Mouse (Mus musculus): ENCODE measurements at regions not wholly inside any gene's neighbourhood (a gene's known extent, or its start where the extent isn't known, plus 50 kb on each side); places are given as distances from the start of the nearest gene placed in this dataset.
A peak's percentile ranks its signal among the peaks of the same experiment; 100 is the strongest.

- H3K4me1 ChIP-seq (ENCODE audit: control insufficient read depth in 2 of 2, insufficient read depth in 2 of 2, low read length in 2 of 2, poor library complexity in 1 of 2), result no peaks in the 10 kb centered on the region
- H3K36me3 ChIP-seq (ENCODE audit: control insufficient read depth, insufficient read depth, low read length, poor library complexity, severe bottlenecking), result no peaks in the 10 kb centered on the region
- no peak overlapping the region for H3K9ac ChIP-seq (ENCODE audit: insufficient read depth, low read depth, low read length, poor library complexity, severe bottlenecking)
- in situ Hi-C loops (cut with MboI; ENCODE audit: low sequenced_read_pairs in 2 of 2, unreplicated experiment in 2 of 2), result no loop called here
- H3K27ac ChIP-seq (ENCODE audit: insufficient read depth, low read depth, low read length, poor library complexity, severe bottlenecking), result no peak overlapping the region
- H3K4me3 ChIP-seq (ENCODE audit: insufficient read depth in 1 of 2, low read depth in 1 of 2, low read length in 2 of 2, poor library complexity in 1 of 2, severe bottlenecking in 1 of 2), result no peak overlapping the region
- TF ChIP-seq HCFC1 (IDR thresholded peaks at IDR 0.05; ENCODE audit: borderline replicate concordance, insufficient read depth, low read length) (no peak), ZC3H11A (IDR thresholded peaks at IDR 0.05; ENCODE audit: borderline replicate concordance, low read depth, low read length) (no peak)
- no peaks in the 10 kb centered on the region for H3K9me3 ChIP-seq (ENCODE audit: control insufficient read depth, insufficient read depth, low read depth, low read length)
- no peak for DNase-seq (ENCODE audit: low read depth, low spot score)
These were observed 52.4 kb downstream of the Gm13691 start for GRCm38 (mm10) chr2:84042793-84043192.

- in situ Hi-C loops (cut with MboI; ENCODE audit: low sequenced_read_pairs in 2 of 2, unreplicated experiment in 2 of 2), result no loop called here
- Histone ChIP-seq H3K9me3 (ENCODE audit: control insufficient read depth, insufficient read depth, low read depth, low read length) (no peaks in the 10 kb centered on the region), H3K36me3 (ENCODE audit: control insufficient read depth, insufficient read depth, low read length, poor library complexity, severe bottlenecking) (no peaks in the 10 kb centered on the region), H3K9ac (ENCODE audit: insufficient read depth, low read depth, low read length, poor library complexity, severe bottlenecking) (no peak overlapping the region), H3K4me3 (ENCODE audit: insufficient read depth in 1 of 2, low read depth in 1 of 2, low read length in 2 of 2, poor library complexity in 1 of 2, severe bottlenecking in 1 of 2) (no peak overlapping the region), H3K27ac (ENCODE audit: insufficient read depth, low read depth, low read length, poor library complexity, severe bottlenecking) (no peak overlapping the region), H3K4me1 (ENCODE audit: control insufficient read depth in 2 of 2, insufficient read depth in 2 of 2, low read length in 2 of 2, poor library complexity in 1 of 2) (no peaks in the 10 kb centered on the region)
- TF ChIP-seq ZNF384 (IDR thresholded peaks at IDR 0.05; ENCODE audit: low read depth, low read length), result no peak
- TF ChIP-seq ZC3H11A (IDR thresholded peaks at IDR 0.05; ENCODE audit: borderline replicate concordance, low read depth, low read length), result no peak
- TF ChIP-seq CHD2 (IDR thresholded peaks at IDR 0.05; ENCODE audit: low read depth, low read length), result no peak
- no peak for TF ChIP-seq MAFK (IDR thresholded peaks at IDR 0.05; ENCODE audit: insufficient read depth, low read depth, low read length)
- no peak for TF ChIP-seq HCFC1 (IDR thresholded peaks at IDR 0.05; ENCODE audit: borderline replicate concordance, insufficient read depth, low read length)
- DNase-seq (ENCODE audit: low read depth, low spot score), result no peak
These were observed 58.2 kb downstream of the Gm13691 start for GRCm38 (mm10) chr2:84048398-84049140.

- Histone ChIP-seq H3K9ac (ENCODE audit: insufficient read depth, low read depth, low read length, poor library complexity, severe bottlenecking) (no peak overlapping the region), H3K4me3 (ENCODE audit: insufficient read depth in 1 of 2, low read depth in 1 of 2, low read length in 2 of 2, poor library complexity in 1 of 2, severe bottlenecking in 1 of 2) (no peak overlapping the region), H3K36me3 (ENCODE audit: control insufficient read depth, insufficient read depth, low read length, poor library complexity, severe bottlenecking) (no peaks in the 10 kb centered on the region), H3K9me3 (ENCODE audit: control insufficient read depth, insufficient read depth, low read depth, low read length) (no peaks in the 10 kb centered on the region), H3K4me1 (ENCODE audit: control insufficient read depth in 2 of 2, insufficient read depth in 2 of 2, low read length in 2 of 2, poor library complexity in 1 of 2) (no peaks in the 10 kb centered on the region), H3K27ac (ENCODE audit: insufficient read depth, low read depth, low read length, poor library complexity, severe bottlenecking) (no peak overlapping the region)
- in situ Hi-C loops (cut with MboI; ENCODE audit: low sequenced_read_pairs in 2 of 2, unreplicated experiment in 2 of 2), result no loop called here
- DNase-seq (ENCODE audit: low read depth, low spot score), result no peak
- TF ChIP-seq ZNF384 (IDR thresholded peaks at IDR 0.05; ENCODE audit: low read depth, low read length), result no peak
- no peak for TF ChIP-seq HCFC1 (IDR thresholded peaks at IDR 0.05; ENCODE audit: borderline replicate concordance, insufficient read depth, low read length)
- TF ChIP-seq CHD2 (IDR thresholded peaks at IDR 0.05; ENCODE audit: low read depth, low read length), result no peak
- no peak for TF ChIP-seq MAFK (IDR thresholded peaks at IDR 0.05; ENCODE audit: insufficient read depth, low read depth, low read length)
- no peak for TF ChIP-seq ZC3H11A (IDR thresholded peaks at IDR 0.05; ENCODE audit: borderline replicate concordance, low read depth, low read length)
These were observed 61.6 kb downstream of the Gm13691 start for GRCm38 (mm10) chr2:84051883-84052331.

GRCm38 (mm10) chr2:84059246-84059645 lies 68.9 kb downstream of the Gm13691 start:
- Histone ChIP-seq H3K27ac (ENCODE audit: insufficient read depth, low read depth, low read length, poor library complexity, severe bottlenecking) (no peak overlapping the region), H3K9ac (ENCODE audit: insufficient read depth, low read depth, low read length, poor library complexity, severe bottlenecking) (no peak overlapping the region), H3K36me3 (ENCODE audit: control insufficient read depth, insufficient read depth, low read length, poor library complexity, severe bottlenecking) (no peaks in the 10 kb centered on the region), H3K4me3 (ENCODE audit: insufficient read depth in 1 of 2, low read depth in 1 of 2, low read length in 2 of 2, poor library complexity in 1 of 2, severe bottlenecking in 1 of 2) (no peak overlapping the region), H3K9me3 (ENCODE audit: control insufficient read depth, insufficient read depth, low read depth, low read length) (no peaks in the 10 kb centered on the region), H3K4me1 (ENCODE audit: control insufficient read depth in 2 of 2, insufficient read depth in 2 of 2, low read length in 2 of 2, poor library complexity in 1 of 2) (no peaks in the 10 kb centered on the region)
- in situ Hi-C loops (cut with MboI; ENCODE audit: low sequenced_read_pairs in 2 of 2, unreplicated experiment in 2 of 2), result no loop called here
- DNase-seq (ENCODE audit: low read depth, low spot score), result no peak
- TF ChIP-seq MAFK (IDR thresholded peaks at IDR 0.05; ENCODE audit: insufficient read depth, low read depth, low read length) (0 out of 2 replicates have a peak, but pooled peaks have one; percentile 20), HCFC1 (IDR thresholded peaks at IDR 0.05; ENCODE audit: borderline replicate concordance, insufficient read depth, low read length) (no peak)

GRCm38 (mm10) chr2:84061221-84061620 lies 70.9 kb downstream of the Gm13691 start:
- TF ChIP-seq ZC3H11A (IDR thresholded peaks at IDR 0.05; ENCODE audit: borderline replicate concordance, low read depth, low read length) (no peak), ZNF384 (IDR thresholded peaks at IDR 0.05; ENCODE audit: low read depth, low read length) (no peak), CHD2 (IDR thresholded peaks at IDR 0.05; ENCODE audit: low read depth, low read length) (no peak), MAFK (IDR thresholded peaks at IDR 0.05; ENCODE audit: insufficient read depth, low read depth, low read length) (no peak), HCFC1 (IDR thresholded peaks at IDR 0.05; ENCODE audit: borderline replicate concordance, insufficient read depth, low read length) (no peak)
- H3K9ac ChIP-seq (ENCODE audit: insufficient read depth, low read depth, low read length, poor library complexity, severe bottlenecking), result no peak overlapping the region
- H3K27ac ChIP-seq (ENCODE audit: insufficient read depth, low read depth, low read length, poor library complexity, severe bottlenecking), result no peak overlapping the region
- DNase-seq (ENCODE audit: low read depth, low spot score), result no peak
- no peaks in the 10 kb centered on the region for H3K9me3 ChIP-seq (ENCODE audit: control insufficient read depth, insufficient read depth, low read depth, low read length)
- H3K4me1 ChIP-seq (ENCODE audit: control insufficient read depth in 2 of 2, insufficient read depth in 2 of 2, low read length in 2 of 2, poor library complexity in 1 of 2), result no peaks in the 10 kb centered on the region
- no peaks in the 10 kb centered on the region for H3K36me3 ChIP-seq (ENCODE audit: control insufficient read depth, insufficient read depth, low read length, poor library complexity, severe bottlenecking)
- H3K4me3 ChIP-seq (ENCODE audit: insufficient read depth in 1 of 2, low read depth in 1 of 2, low read length in 2 of 2, poor library complexity in 1 of 2, severe bottlenecking in 1 of 2), result no peak overlapping the region
- in situ Hi-C loops (cut with MboI; ENCODE audit: low sequenced_read_pairs in 2 of 2, unreplicated experiment in 2 of 2), result no loop called here

Measured in ES-E14 (cell line).